Mouse (Mus musculus): ENCODE data around the gene Mmp15. TPM values are rescaled to one million over a fixed set of nuclear protein-coding genes. Genes with fewer than 3 reads are reported as not detected.

Mmp15 gene
- polyA plus RNA-seq, 1 experiment, result 45.1 TPM

GRCm38 (mm10) chr8:95320224-95321139 is 31.6 kb upstream of the Mmp15 start:
- peaks cover 6% of the 10 kb centered on the region for H3K27me3 ChIP-seq (ENCODE audit: control insufficient read depth, insufficient read depth, insufficient read length)
- no peak overlapping the region for H3K4me3 ChIP-seq
- no peak overlapping the region for H3ac ChIP-seq (ENCODE audit: control insufficient read depth, insufficient read length)
- TF ChIP-seq POLR2A (IDR thresholded peaks at IDR 0.05; ENCODE audit: insufficient read length, low read depth) (no peak), POLR2AphosphoS2 (IDR thresholded peaks at IDR 0.05; ENCODE audit: insufficient read length, low read depth) (no peak)
- H3K79me2 ChIP-seq (ENCODE audit: control insufficient read depth, insufficient read depth), result no peaks in the 10 kb centered on the region
- H3K36me3 ChIP-seq (ENCODE audit: control insufficient read depth, insufficient read depth), result no peaks in the 10 kb centered on the region
- H3K4me2 ChIP-seq (ENCODE audit: low read depth), result no peak overlapping the region

- H3K27me3 ChIP-seq (ENCODE audit: control insufficient read depth, insufficient read depth, insufficient read length), result peaks cover 6% of the 10 kb centered on the region
- no peak for TF ChIP-seq POLR2A (IDR thresholded peaks at IDR 0.05; ENCODE audit: insufficient read length, low read depth)
- TF ChIP-seq TCF3 (IDR thresholded peaks at IDR 0.05; ENCODE audit: insufficient read length, low read depth), result no peak
- TF ChIP-seq MYOD1 (IDR thresholded peaks at IDR 0.05; ENCODE audit: control insufficient read depth in 1 of 3, insufficient read length in 2 of 3, low read depth in 2 of 3), result no peak
- no peak for TF ChIP-seq SRF (IDR thresholded peaks at IDR 0.05; ENCODE audit: control insufficient read depth, insufficient read length, low read depth)
- no peak for TF ChIP-seq USF1 (IDR thresholded peaks at IDR 0.05; ENCODE audit: low read depth)
- TF ChIP-seq MYOG (IDR thresholded peaks at IDR 0.05; ENCODE audit: control insufficient read depth in 1 of 3, insufficient read depth in 1 of 3, insufficient read length in 2 of 3, low read depth in 2 of 3), result no peak
- no peak for TF ChIP-seq REST (IDR thresholded peaks at IDR 0.05; ENCODE audit: insufficient read depth, insufficient read length)
- no peak for TF ChIP-seq POLR2AphosphoS2 (IDR thresholded peaks at IDR 0.05; ENCODE audit: insufficient read length, low read depth)
- TF ChIP-seq TCF12 (IDR thresholded peaks at IDR 0.05; ENCODE audit: insufficient read depth, poor library complexity, severe bottlenecking), result no peak
- TF ChIP-seq CEBPB (IDR thresholded peaks at IDR 0.05; ENCODE audit: insufficient read depth, poor library complexity, severe bottlenecking), result no peak
- TF ChIP-seq E2F4 (IDR thresholded peaks at IDR 0.05; ENCODE audit: insufficient read depth), result no peak
- no peak for TF ChIP-seq MAX (IDR thresholded peaks at IDR 0.05; ENCODE audit: low read depth)
- no peaks in the 10 kb centered on the region for H3K79me2 ChIP-seq (ENCODE audit: control insufficient read depth, insufficient read depth)
- H3ac ChIP-seq (ENCODE audit: control insufficient read depth, insufficient read length), result no peak overlapping the region
- no peak overlapping the region for H3K4me2 ChIP-seq (ENCODE audit: low read depth)
- H3K36me3 ChIP-seq (ENCODE audit: control insufficient read depth, insufficient read depth), result peaks cover 12% of the 10 kb centered on the region
- no peak overlapping the region for H3K4me3 ChIP-seq
Observed at GRCm38 (mm10) chr8:95323201-95323600, 28.9 kb upstream of the Mmp15 start.

- H3ac ChIP-seq (ENCODE audit: control insufficient read depth, insufficient read length), result no peak overlapping the region
- H3K79me2 ChIP-seq (ENCODE audit: control insufficient read depth, insufficient read depth), result peaks cover 4% of the 10 kb centered on the region
- peaks cover 6% of the 10 kb centered on the region for H3K27me3 ChIP-seq (ENCODE audit: control insufficient read depth, insufficient read depth, insufficient read length)
- H3K4me2 ChIP-seq (ENCODE audit: low read depth), result no peak overlapping the region
- TF ChIP-seq REST (IDR thresholded peaks at IDR 0.05; ENCODE audit: insufficient read depth, insufficient read length) (no peak), POLR2A (IDR thresholded peaks at IDR 0.05; ENCODE audit: insufficient read length, low read depth) (no peak), POLR2AphosphoS2 (IDR thresholded peaks at IDR 0.05; ENCODE audit: insufficient read length, low read depth) (no peak), USF1 (IDR thresholded peaks at IDR 0.05; ENCODE audit: low read depth) (no peak), MYOG (IDR thresholded peaks at IDR 0.05; ENCODE audit: control insufficient read depth in 1 of 3, insufficient read depth in 1 of 3, insufficient read length in 2 of 3, low read depth in 2 of 3) (no peak), CEBPB (IDR thresholded peaks at IDR 0.05; ENCODE audit: insufficient read depth, poor library complexity, severe bottlenecking) (no peak), TCF3 (IDR thresholded peaks at IDR 0.05; ENCODE audit: insufficient read length, low read depth) (no peak), MAX (IDR thresholded peaks at IDR 0.05; ENCODE audit: low read depth) (no peak), E2F4 (IDR thresholded peaks at IDR 0.05; ENCODE audit: insufficient read depth) (no peak), TCF12 (IDR thresholded peaks at IDR 0.05; ENCODE audit: insufficient read depth, poor library complexity, severe bottlenecking) (no peak), SRF (IDR thresholded peaks at IDR 0.05; ENCODE audit: control insufficient read depth, insufficient read length, low read depth) (no peak), MYOD1 (IDR thresholded peaks at IDR 0.05; ENCODE audit: control insufficient read depth in 1 of 3, insufficient read length in 2 of 3, low read depth in 2 of 3) (no peak)
- H3K36me3 ChIP-seq (ENCODE audit: control insufficient read depth, insufficient read depth), result peaks cover 12% of the 10 kb centered on the region
- no peak overlapping the region for H3K4me3 ChIP-seq
Observed at GRCm38 (mm10) chr8:95324646-95325045, 27.4 kb upstream of the Mmp15 start.

GRCm38 (mm10) chr8:95326822-95327221 is 25.2 kb upstream of the Mmp15 start:
- Histone ChIP-seq H3K27me3 (ENCODE audit: control insufficient read depth, insufficient read depth, insufficient read length) (no peaks in the 10 kb centered on the region), H3K4me2 (ENCODE audit: low read depth) (no peak overlapping the region), H3K79me2 (ENCODE audit: control insufficient read depth, insufficient read depth) (peaks cover 21% of the 10 kb centered on the region), H3K4me3 (no peak overlapping the region), H3ac (ENCODE audit: control insufficient read depth, insufficient read length) (no peak overlapping the region), H3K36me3 (ENCODE audit: control insufficient read depth, insufficient read depth) (peaks cover 12% of the 10 kb centered on the region)
- TF ChIP-seq REST (IDR thresholded peaks at IDR 0.05; ENCODE audit: insufficient read depth, insufficient read length) (no peak), POLR2A (IDR thresholded peaks at IDR 0.05; ENCODE audit: insufficient read length, low read depth) (no peak), USF1 (IDR thresholded peaks at IDR 0.05; ENCODE audit: low read depth) (no peak), MAX (IDR thresholded peaks at IDR 0.05; ENCODE audit: low read depth) (no peak), TCF12 (IDR thresholded peaks at IDR 0.05; ENCODE audit: insufficient read depth, poor library complexity, severe bottlenecking) (no peak), MYOD1 (IDR thresholded peaks at IDR 0.05; ENCODE audit: control insufficient read depth in 1 of 3, insufficient read length in 2 of 3, low read depth in 2 of 3) (no peak), TCF3 (IDR thresholded peaks at IDR 0.05; ENCODE audit: insufficient read length, low read depth) (no peak), POLR2AphosphoS2 (IDR thresholded peaks at IDR 0.05; ENCODE audit: insufficient read length, low read depth) (no peak), E2F4 (IDR thresholded peaks at IDR 0.05; ENCODE audit: insufficient read depth) (no peak)
